Mouse (Mus musculus): ENCODE measurements around the gene Kctd13.

- TF ChIP-seq CTCF (IDR thresholded peaks at IDR 0.05; ENCODE audit: extremely low read depth, insufficient read depth, insufficient read length, insufficient replicate concordance) (no peak), POLR2A (IDR thresholded peaks at IDR 0.05; ENCODE audit: low read depth, low read length) (no peak)
Observed at GRCm38 (mm10) chr7:126949403-126949792, 20.7 kb downstream of the Kctd13 start, which contains the start of gene Asphd1.

All from spleen, adult 2 months (tissue).